Mouse (Mus musculus): ENCODE data around the gene Dennd5b.

DNA sequence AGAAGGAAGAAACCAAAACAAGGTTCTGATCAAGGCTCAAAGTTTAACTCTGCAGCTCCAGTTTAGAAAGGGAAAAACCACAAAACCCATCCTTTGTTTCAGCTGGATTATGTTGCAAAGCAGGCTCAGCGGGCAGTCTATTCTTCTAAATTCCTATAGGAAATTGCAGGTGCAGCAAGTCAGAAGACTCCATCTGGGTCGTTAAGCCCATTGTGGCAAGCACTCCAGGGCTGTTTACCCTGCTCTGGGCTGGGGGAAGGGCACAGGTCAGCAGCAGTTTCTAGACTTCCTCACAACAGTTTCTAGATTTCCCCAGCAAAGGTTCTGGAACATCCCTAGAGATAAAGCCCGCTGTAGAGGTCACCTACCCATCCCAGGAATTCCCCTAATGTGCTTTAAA lies 29.6 kb upstream of the Dennd5b start:
- TF ChIP-seq CTCF (IDR thresholded peaks at IDR 0.05; ENCODE audit: borderline replicate concordance, insufficient read depth, low read length) (no peak), POLR2A (IDR thresholded peaks at IDR 0.05; ENCODE audit: low read depth, low read length) (no peak)

Data from embryonic fibroblast, embryonic 13.5 days (primary cell).